Mouse (Mus musculus) left cerebral cortex, adult 11 months (tissue): Measurements from ENCODE around the gene Atp5b.
"Not testable (repeated sequence)": the region's sequence is repeated elsewhere in the genome, so short reads cannot be mapped to it uniquely, and the experiment has no call there.

Source experiments
- DNase-seq: peaks from one replicate; pipeline ENCODE4 v3.0.0; 2022; ENCODE audit warnings: low spot score

The Atp5b gene

GRCm38 (mm10) chr10:128070432-128070831, 12.6 kb upstream of the Atp5b start:
- not testable (repeated sequence) for DNase-seq

- not testable (repeated sequence) for DNase-seq
Measured at GRCm38 (mm10) chr10:128078269-128078668, 4.8 kb upstream of the Atp5b start.

- no peak for DNase-seq
Measured at GRCm38 (mm10) chr10:128080496-128080895, 2.6 kb upstream of the Atp5b start.

GRCm38 (mm10) chr10:128081807-128082476, 1.1 kb upstream of the Atp5b start:
- no peak for DNase-seq

- no peak for DNase-seq
Measured at GRCm38 (mm10) chr10:128082477-128082808, 630 bp upstream of the Atp5b start.

- no peak for DNase-seq
Measured at GRCm38 (mm10) chr10:128083688-128084087, 615 bp downstream of the Atp5b start.

GRCm38 (mm10) chr10:128084160-128084559, 1.1 kb downstream of the Atp5b start:
- DNase-seq = no peak

GRCm38 (mm10) chr10:128086391-128086790, 3.3 kb downstream of the Atp5b start:
- no peak for DNase-seq

- not testable (repeated sequence) for DNase-seq
Measured at GRCm38 (mm10) chr10:128087216-128087615, 4.1 kb downstream of the Atp5b start.

- no peak for DNase-seq
Measured at GRCm38 (mm10) chr10:128088181-128088580, 5.1 kb downstream of the Atp5b start.

- no peak for DNase-seq
Measured at GRCm38 (mm10) chr10:128089842-128090241, 6.8 kb downstream of the Atp5b start.

GRCm38 (mm10) chr10:128090651-128091563, 7.8 kb downstream of the Atp5b start:
- DNase-seq = peak; percentile 84

- no peak for DNase-seq
Measured at GRCm38 (mm10) chr10:128091564-128092505, 8.8 kb downstream of the Atp5b start, which contains the start of gene Baz2a. Gene Baz2a, plus strand, starts transcription at chr10:128091577.

- DNase-seq = no peak
Measured at GRCm38 (mm10) chr10:128092506-128093495, 9.7 kb downstream of the Atp5b start.

GRCm38 (mm10) chr10:128093496-128094294, 10.6 kb downstream of the Atp5b start:
- DNase-seq = no peak

GRCm38 (mm10) chr10:128094340-128094968, 11.4 kb downstream of the Atp5b start:
- no peak for DNase-seq

GRCm38 (mm10) chr10:128095003-128095636, 12.0 kb downstream of the Atp5b start:
- DNase-seq = no peak

GRCm38 (mm10) chr10:128096313-128096692, 13.2 kb downstream of the Atp5b start:
- DNase-seq = no peak
